Comparison of ENCODE assay signal across 8 mouse cellular contexts in genomic region chr5:92674859-92675573, GRCm38 (mm10). TPM values are rescaled to one million over a fixed set of nuclear protein-coding genes. Genes with fewer than 3 reads are reported as not detected.
DNase-seq lines count a peak whose midpoint lies in the region; ATAC-seq and TF ChIP-seq lines count a peak whose summit lies in the region.

Ccdc158 (minus strand) TSS chr5:92675271.

- peak; percentile 79 for DNase-seq in adrenal gland, postnatal 10 days
- peak; percentile 96 for DNase-seq in embryonic facial prominence, embryonic 11.5 days (ENCODE audit: low spot score)
- DNase-seq in heart, adult 8-10 months (ENCODE audit: low spot score): peak; percentile 6
- DNase-seq in kidney, adult 2 months: peak; percentile 81
- peak; percentile 93 for DNase-seq in limb, embryonic 14.5 days (ENCODE audit: low spot score)
- DNase-seq in spleen, adult 12 weeks (ENCODE audit: low spot score): peak; percentile 42
- DNase-seq in adipocyte (ENCODE audit: low spot score): no peak

- no peaks in the 10 kb centered on the region for H3K4me1 ChIP-seq in embryonic facial prominence, embryonic 11.5 days (ENCODE audit: control insufficient read depth, insufficient read depth, low read length)
- H3K4me1 ChIP-seq in kidney, adult 2 months (ENCODE audit: control insufficient read depth, insufficient read depth, low read length): no peaks in the 10 kb centered on the region
- H3K4me1 ChIP-seq in limb, embryonic 14.5 days (ENCODE audit: control insufficient read depth, insufficient read depth, low read length): 0 out of 2 replicates have a peak, but pooled peaks cover 4% of the 10 kb centered on the region
- peaks cover 10% of the 10 kb centered on the region for H3K4me1 ChIP-seq in midbrain, embryonic 15.5 days

- no peak for TF ChIP-seq POLR2A in kidney, adult 2 months (IDR thresholded peaks at IDR 0.05; ENCODE audit: low read depth, low read length)
- TF ChIP-seq POLR2A in limb, embryonic 14.5 days (IDR thresholded peaks at IDR 0.05; ENCODE audit: borderline replicate concordance, extremely low read depth, insufficient read depth, insufficient read length): no peak

- no peak within 1 kb of the TSS for H3K27ac ChIP-seq in embryonic facial prominence, embryonic 11.5 days (replicated peaks; ENCODE audit: low read depth, low read length)
- no peak within 1 kb of the TSS for H3K27ac ChIP-seq in kidney, adult 2 months (ENCODE audit: insufficient read depth, low read depth, low read length)
- H3K27ac ChIP-seq in limb, embryonic 14.5 days (replicated peaks; ENCODE audit: low read depth, low read length): no peak within 1 kb of the TSS
- no peak within 1 kb of the TSS for H3K27ac ChIP-seq in midbrain, embryonic 15.5 days

- WGBS in embryonic facial prominence, embryonic 11.5 days: 14% methylated on average over 52 of the region's 55 CpGs
- 10% methylated on average over 51 of the region's 55 CpGs for WGBS in kidney, adult 2 months
- WGBS in limb, embryonic 14.5 days: 11% methylated on average over 44 of the region's 55 CpGs
- 12% methylated on average over 49 of the region's 55 CpGs for WGBS in midbrain, embryonic 15.5 days

- H3K36me3 ChIP-seq in embryonic facial prominence, embryonic 11.5 days (replicated peaks; ENCODE audit: control insufficient read depth, insufficient read depth, low read depth, low read length): no peaks in the 10 kb centered on the region
- no peaks in the 10 kb centered on the region for H3K36me3 ChIP-seq in kidney, adult 2 months (ENCODE audit: control insufficient read depth, insufficient read depth, low read length)
- no peaks in the 10 kb centered on the region for H3K36me3 ChIP-seq in limb, embryonic 14.5 days (ENCODE audit: control insufficient read depth, insufficient read depth, low read length)
- no peaks in the 10 kb centered on the region for H3K36me3 ChIP-seq in midbrain, embryonic 15.5 days (replicated peaks)

- peak within 1 kb of the TSS; percentile 29 for H3K4me3 ChIP-seq in embryonic facial prominence, embryonic 11.5 days (ENCODE audit: low read depth, low read length)
- H3K4me3 ChIP-seq in kidney, adult 2 months (ENCODE audit: insufficient read depth, low read depth, low read length): peak within 1 kb of the TSS; percentile 21
- H3K4me3 ChIP-seq in limb, embryonic 14.5 days (replicated peaks; ENCODE audit: low read length): peak within 1 kb of the TSS; percentile 42
- H3K4me3 ChIP-seq in midbrain, embryonic 15.5 days: peak within 1 kb of the TSS; percentile 52

- H3K27me3 ChIP-seq in embryonic facial prominence, embryonic 11.5 days (ENCODE audit: control insufficient read depth, insufficient read depth, low read length): no peaks in the 10 kb centered on the region
- H3K27me3 ChIP-seq in kidney, adult 2 months (replicated peaks; ENCODE audit: control insufficient read depth, insufficient read depth, low read length): no peaks in the 10 kb centered on the region
- H3K27me3 ChIP-seq in limb, embryonic 14.5 days (ENCODE audit: control insufficient read depth, insufficient read depth, low read length): no peaks in the 10 kb centered on the region
- H3K27me3 ChIP-seq in midbrain, embryonic 15.5 days (replicated peaks): no peaks in the 10 kb centered on the region

- H3K9me3 ChIP-seq in embryonic facial prominence, embryonic 11.5 days (replicated peaks; ENCODE audit: control insufficient read depth, low read length): no peaks in the 10 kb centered on the region
- no peaks in the 10 kb centered on the region for H3K9me3 ChIP-seq in limb, embryonic 14.5 days (ENCODE audit: control insufficient read depth, low read length)
- H3K9me3 ChIP-seq in midbrain, embryonic 15.5 days: no peaks in the 10 kb centered on the region

- peak; percentile 79 for ATAC-seq in embryonic facial prominence, embryonic 11.5 days (replicated peaks; ENCODE audit: insufficient number of reproducible peaks, low FRiP score, low TSS enrichment, low read depth)
- ATAC-seq in limb, embryonic 14.5 days (ENCODE audit: low FRiP score, low read depth): peak; percentile 87
- peak; percentile 94 for ATAC-seq in midbrain, embryonic 15.5 days (replicated peaks)

- H3K9ac ChIP-seq in embryonic facial prominence, embryonic 11.5 days (replicated peaks; ENCODE audit: low read length): peak within 1 kb of the TSS; percentile 54
- peak within 1 kb of the TSS; percentile 51 for H3K9ac ChIP-seq in limb, embryonic 14.5 days (ENCODE audit: low read depth, low read length, severe bottlenecking)
- peak within 1 kb of the TSS; percentile 37; the same call in 1 of the 2 replicates for H3K9ac ChIP-seq in midbrain, embryonic 15.5 days

- H3K4me2 ChIP-seq in embryonic facial prominence, embryonic 11.5 days (ENCODE audit: low read depth, low read length): peak within 1 kb of the TSS; percentile 62
- H3K4me2 ChIP-seq in limb, embryonic 14.5 days (replicated peaks; ENCODE audit: low read depth, low read length, severe bottlenecking): peak within 1 kb of the TSS; percentile 82
- H3K4me2 ChIP-seq in midbrain, embryonic 15.5 days: peak within 1 kb of the TSS; percentile 85

- TF ChIP-seq CTCF in kidney, adult 2 months (conservative IDR thresholded peaks at IDR 0.05; ENCODE audit: insufficient read depth, insufficient read length, low read depth, low read length): no peak

RNA-seq across cellular contexts. Expression of gene Ccdc158, which starts in this region (rescaled TPM):
- total RNA-seq in adrenal gland, postnatal 10 days (2021): under 1 TPM; 0.33 to 0.73 TPM
- 0.33 and 0.72 TPM in 2 replicates for polyA plus RNA-seq in embryonic facial prominence, embryonic 11.5 days (2014; fragmentation: Nextera tagmentation; extraction: Ambion mirVana)
- total RNA-seq in heart, adult 8-10 months (2022): under 1 TPM in 2 of 4 experiments, not detected in 2; 0.06 to 0.09 TPM
- polyA plus RNA-seq in kidney, adult 2 months (2012; rRNA removed): 0.28 and 0.31 TPM in 2 replicates
- polyA plus RNA-seq in limb, embryonic 14.5 days (2012; rRNA removed): 1.8 and 2.0 TPM in 2 replicates
- polyA plus RNA-seq in limb, embryonic 14.5 days (2014; fragmentation: Nextera tagmentation; extraction: Ambion mirVana): 1.5 and 1.6 TPM in 2 replicates
- 0.37 and 0.55 TPM in 2 replicates for polyA plus RNA-seq in midbrain, embryonic 15.5 days (2015; fragmentation: Nextera tagmentation; extraction: Ambion mirVana)

Comparison
In these comparisons a context has a peak if more than half of its experiments do, and no peak if none do; other contexts are left out.
1. Peak in DNase-seq in adrenal gland, postnatal 10 days; RNA of the gene not detected or under 1 TPM.
2. Peak in DNase-seq, ATAC-seq, H3K4me3 ChIP-seq, H3K9ac ChIP-seq and H3K4me2 ChIP-seq in embryonic facial prominence, embryonic 11.5 days; RNA of the gene not detected or under 1 TPM.
3. Peak in DNase-seq in heart, adult 8-10 months; RNA of the gene not detected or under 1 TPM.
4. Peak in DNase-seq and H3K4me3 ChIP-seq in kidney, adult 2 months; RNA of the gene not detected or under 1 TPM.
5. Peak in ATAC-seq, H3K4me3 ChIP-seq, H3K9ac ChIP-seq and H3K4me2 ChIP-seq in midbrain, embryonic 15.5 days; RNA of the gene not detected or under 1 TPM.